Mouse (Mus musculus): Measurements from ENCODE around the gene Best1.

Best1 gene

GRCm38 (mm10) chr19:9989171-9989883 is 12.1 kb downstream of the Best1 start:
- DNase-seq, result peak in 1 of 2 experiments; percentile 45

- DNase-seq, result no peak
These were observed 13.8 kb downstream of the Best1 start for GRCm38 (mm10) chr19:9987593-9987992.

GRCm38 (mm10) chr19:9987192-9987591 is 14.2 kb downstream of the Best1 start:
- DNase-seq, result no peak

- DNase-seq, result no peak
These were observed 15.5 kb downstream of the Best1 start for GRCm38 (mm10) chr19:9985900-9986421.

GRCm38 (mm10) chr19:9985190-9985899 is 16.1 kb downstream of the Best1 start:
- no peak for DNase-seq

- DNase-seq, result no peak
These were observed 17.1 kb downstream of the Best1 start for GRCm38 (mm10) chr19:9984111-9985055.

GRCm38 (mm10) chr19:9982852-9983542 is 18.4 kb downstream of the Best1 start:
- peak; percentile 72 to 84 for DNase-seq

GRCm38 (mm10) chr19:9982151-9982851 is 19.1 kb downstream of the Best1 start:
- peak; percentile 97 for DNase-seq

- DNase-seq, result no peak
These were observed 19.8 kb downstream of the Best1 start for GRCm38 (mm10) chr19:9981621-9982020.

- DNase-seq, result no peak
These were observed 21.2 kb downstream of the Best1 start, which contains the start of gene Fth1 for GRCm38 (mm10) chr19:9980258-9980657. Gene Fth1 (plus strand): TSS chr19:9980598.

- DNase-seq, result no peak
These were observed 22.3 kb downstream of the Best1 start for GRCm38 (mm10) chr19:9979156-9979555.

GRCm38 (mm10) chr19:9978431-9978951 is 22.9 kb downstream of the Best1 start:
- DNase-seq, result peak; percentile 95 to 96

- peak; percentile 74 to 86 for DNase-seq
These were observed 24.3 kb downstream of the Best1 start for GRCm38 (mm10) chr19:9977085-9977484.

- DNase-seq, result peak in 1 of 2 experiments; percentile 44
These were observed 26.6 kb downstream of the Best1 start for GRCm38 (mm10) chr19:9974853-9975252.

GRCm38 (mm10) chr19:9968081-9968787 is 33.2 kb downstream of the Best1 start:
- DNase-seq, result no peak

- no peak for DNase-seq
These were observed 35.2 kb downstream of the Best1 start for GRCm38 (mm10) chr19:9966096-9966867.

- DNase-seq, result peak in 1 of 2 experiments; percentile 34
These were observed 37.1 kb downstream of the Best1 start for GRCm38 (mm10) chr19:9964205-9964916.

GRCm38 (mm10) chr19:9960769-9961168 is 40.7 kb downstream of the Best1 start:
- DNase-seq, result no peak

- DNase-seq, result no peak
These were observed 43.5 kb downstream of the Best1 start for GRCm38 (mm10) chr19:9957965-9958364.
